Mouse (Mus musculus): ENCODE measurements around the gene Klhl42. TPM values are rescaled to one million over a fixed set of nuclear protein-coding genes. Genes with fewer than 3 reads are reported as not detected.

Gene Klhl42
- polyA plus RNA-seq (2012; rRNA removed; ENCODE audit: low replicate concordance), result 15.5 and 16.0 TPM in 2 replicates

GRCm38 (mm10) chr6:147091136-147092120 is at the start of gene Klhl42:
Gene Klhl42, plus strand, starts transcription at chr6:147091379.

DNA sequence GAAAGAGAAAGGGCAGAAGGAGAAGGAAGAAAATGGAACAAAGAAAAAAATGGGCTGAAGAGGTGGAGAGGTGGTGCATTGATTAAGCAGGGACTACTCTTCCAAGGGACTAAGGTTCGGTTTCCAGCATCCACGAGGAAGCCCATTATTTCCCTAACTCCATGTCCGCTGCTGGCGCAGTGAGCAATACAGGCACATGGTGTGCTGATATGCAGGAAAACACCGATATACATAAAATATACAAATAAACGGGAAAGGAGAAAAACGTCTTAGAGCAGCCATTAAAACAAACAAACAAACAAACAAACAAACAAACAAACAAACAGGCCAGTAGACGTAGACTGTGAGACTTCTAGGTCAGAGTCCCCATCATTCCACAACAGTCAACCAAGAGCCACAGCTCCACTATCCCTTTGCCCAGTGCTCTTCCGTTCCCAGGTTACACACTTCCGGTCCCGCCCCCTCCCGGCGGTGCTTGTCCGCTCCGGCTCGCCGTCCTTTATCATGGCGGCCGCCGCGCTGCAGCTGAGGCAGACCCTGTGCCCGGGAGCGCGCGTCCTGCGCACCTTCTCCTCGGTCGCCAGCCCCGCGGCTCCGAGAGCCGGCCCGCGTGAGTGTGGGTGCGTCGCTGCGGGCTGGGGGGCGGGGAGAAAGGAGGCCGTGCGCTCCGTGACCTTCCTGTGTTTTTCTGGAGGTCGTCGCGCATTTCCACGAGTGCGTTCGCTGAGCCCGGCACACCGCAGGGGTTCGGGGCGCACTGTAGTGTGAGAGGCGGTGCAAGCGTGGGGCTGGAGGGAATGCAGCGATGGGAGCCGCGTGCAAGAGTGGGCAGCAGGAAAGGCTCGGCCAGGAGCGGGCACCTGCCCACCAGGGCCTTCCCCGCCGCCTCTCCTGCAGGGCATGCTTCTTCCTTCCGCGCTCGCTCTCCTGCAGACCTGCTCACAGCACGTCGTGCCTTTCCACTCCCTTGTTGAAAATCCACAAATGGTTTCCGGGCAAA is 48.6 kb upstream of the Klhl42 start, which contains the start of gene Mrps35:
Gene Mrps35, plus strand, starts transcription at position 474 of the 1,000 bp plus-strand sequence.

DNA sequence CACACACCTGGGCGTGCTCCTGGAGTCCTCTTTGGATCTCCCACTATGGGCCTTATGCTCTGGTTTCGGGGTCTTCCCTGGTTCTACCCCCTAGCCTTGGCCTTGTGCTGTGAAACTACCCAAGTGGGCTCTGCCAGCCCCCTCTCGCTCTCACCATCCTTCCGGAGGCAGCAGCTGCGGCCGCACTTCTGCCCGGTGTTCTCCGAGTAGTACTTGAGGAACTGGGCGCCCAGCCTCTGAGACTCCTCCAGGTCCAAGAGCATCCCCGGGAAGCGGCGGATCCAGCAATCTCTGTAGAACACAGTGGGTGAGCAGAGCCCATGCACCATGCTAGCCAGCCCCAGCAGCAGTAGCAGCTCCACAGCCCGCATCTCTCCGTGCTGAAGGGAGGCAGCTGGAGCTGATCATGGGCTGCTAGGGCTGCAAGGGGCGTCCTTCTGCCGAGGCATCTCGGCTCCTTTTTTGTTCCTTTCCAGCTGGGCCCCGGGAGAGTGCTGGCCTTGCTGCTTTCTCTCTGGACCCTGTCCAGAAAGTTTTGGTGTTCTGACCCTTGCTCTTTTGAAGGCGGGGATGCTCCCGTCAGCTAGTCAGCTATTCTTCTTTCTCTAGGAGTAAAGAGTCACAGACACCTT is 4.5 kb upstream of the Klhl42 start, which contains the start of gene Mansc4:
Gene Mansc4, minus strand, starts transcription at position 439 of the 632 bp plus-strand sequence.

Other genes starting within 250 kb of the Klhl42 start
- gene Smco2, start 241.3 kb upstream of the Klhl42 start, polyA plus RNA-seq (2012; rRNA removed; ENCODE audit: low replicate concordance), result not detected in 2 replicates
- gene Ppfibp1, start 202.9 kb upstream of the Klhl42 start, polyA plus RNA-seq (2012; rRNA removed; ENCODE audit: low replicate concordance), result 15.1 and 22.5 TPM in 2 replicates
- not detected in 2 replicates for gene 1700034J05Rik, start 137.0 kb upstream of the Klhl42 start, polyA plus RNA-seq (2012; rRNA removed; ENCODE audit: low replicate concordance)
- gene Rep15, start 58.8 kb upstream of the Klhl42 start, polyA plus RNA-seq (2012; rRNA removed; ENCODE audit: low replicate concordance), result 0.13 TPM in 1 of 2 replicates, not detected in the other
- 5.8 and 7.0 TPM in 2 replicates for gene Mrps35, start 48.6 kb upstream of the Klhl42 start, polyA plus RNA-seq (2012; rRNA removed; ENCODE audit: low replicate concordance)
- gene Mansc4, start 4.3 kb upstream of the Klhl42 start, polyA plus RNA-seq (2012; rRNA removed; ENCODE audit: low replicate concordance), result 0.85 and 1.6 TPM in 2 replicates
- 1.3 and 2.7 TPM in 2 replicates for gene Pthlh, start 172.8 kb downstream of the Klhl42 start, polyA plus RNA-seq (2012; rRNA removed; ENCODE audit: low replicate concordance)

All from mammary gland, adult 2 months (tissue).